Mouse (Mus musculus): ENCODE results near the gene Pxk. TPM values are rescaled to one million over a fixed set of nuclear protein-coding genes. Genes with fewer than 3 reads are reported as not detected.

The Pxk gene
- polyA plus RNA-seq, 1 experiment from 2014 or later = 66.0 TPM

- H3K4me2 ChIP-seq (replicated peaks) = peak overlapping the region; percentile 79
- peak overlapping the region; percentile 77 for H3K27ac ChIP-seq
- peak overlapping the region; percentile 92 for H3K9ac ChIP-seq
- ATAC-seq (ENCODE audit: low FRiP score) = peak; percentile 13; the same call in 1 of the 2 replicates
- H3K4me1 ChIP-seq (replicated peaks; ENCODE audit: control insufficient read depth, insufficient read depth, low read length) = peaks cover 30% of the 10 kb centered on the region
- DNase-seq (ENCODE audit: low spot score) = no peak
- no peaks in the 10 kb centered on the region for H3K27me3 ChIP-seq (ENCODE audit: control insufficient read depth, insufficient read depth, low read length)
- no peaks in the 10 kb centered on the region for H3K36me3 ChIP-seq (replicated peaks; ENCODE audit: control insufficient read depth, insufficient read depth)
- no peaks in the 10 kb centered on the region for H3K9me3 ChIP-seq (ENCODE audit: control insufficient read depth, low read length)
- H3K4me3 ChIP-seq (replicated peaks; ENCODE audit: low read length) = peak overlapping the region; percentile 91
- WGBS = 0% methylated on average over 5 of the region's 5 CpGs
Measured at GRCm38 (mm10) chr14:8098687-8098995, 630 bp downstream of the Pxk start.

GRCm38 (mm10) chr14:8099561-8100021, 1.6 kb downstream of the Pxk start:
- DNase-seq (ENCODE audit: low spot score) (no peak), ATAC-seq (ENCODE audit: low FRiP score) (no peak)
- Histone ChIP-seq H3K9me3 (ENCODE audit: control insufficient read depth, low read length) (no peaks in the 10 kb centered on the region), H3K4me2 (replicated peaks) (peak overlapping the region; percentile 79), H3K4me1 (replicated peaks; ENCODE audit: control insufficient read depth, insufficient read depth, low read length) (peaks cover 34% of the 10 kb centered on the region), H3K4me3 (replicated peaks; ENCODE audit: low read length) (peak overlapping the region; percentile 91), H3K27me3 (ENCODE audit: control insufficient read depth, insufficient read depth, low read length) (no peaks in the 10 kb centered on the region), H3K9ac (peak overlapping the region; percentile 92), H3K36me3 (replicated peaks; ENCODE audit: control insufficient read depth, insufficient read depth) (no peaks in the 10 kb centered on the region), H3K27ac (no peak overlapping the region)
- WGBS = 70% methylated on average over 10 of the region's 10 CpGs

- WGBS = 80% methylated on average over 8 of the region's 8 CpGs
- DNase-seq (ENCODE audit: low spot score) = no peak
- Histone ChIP-seq H3K27ac (no peak overlapping the region), H3K9ac (no peak overlapping the region), H3K27me3 (ENCODE audit: control insufficient read depth, insufficient read depth, low read length) (no peaks in the 10 kb centered on the region), H3K4me3 (replicated peaks; ENCODE audit: low read length) (no peak overlapping the region), H3K4me2 (replicated peaks) (no peak overlapping the region), H3K9me3 (ENCODE audit: control insufficient read depth, low read length) (no peaks in the 10 kb centered on the region), H3K4me1 (replicated peaks; ENCODE audit: control insufficient read depth, insufficient read depth, low read length) (peaks cover 34% of the 10 kb centered on the region), H3K36me3 (replicated peaks; ENCODE audit: control insufficient read depth, insufficient read depth) (0 out of 2 replicates have a peak, but pooled peaks cover 2% of the 10 kb centered on the region)
- no peak for ATAC-seq (ENCODE audit: low FRiP score)
Measured at GRCm38 (mm10) chr14:8101886-8102285, 3.9 kb downstream of the Pxk start.

- Histone ChIP-seq H3K4me1 (replicated peaks; ENCODE audit: control insufficient read depth, insufficient read depth, low read length) (peaks cover 31% of the 10 kb centered on the region), H3K4me3 (replicated peaks; ENCODE audit: low read length) (no peak overlapping the region), H3K27me3 (ENCODE audit: control insufficient read depth, insufficient read depth, low read length) (no peaks in the 10 kb centered on the region), H3K9me3 (ENCODE audit: control insufficient read depth, low read length) (no peaks in the 10 kb centered on the region), H3K9ac (no peak overlapping the region), H3K36me3 (replicated peaks; ENCODE audit: control insufficient read depth, insufficient read depth) (0 out of 2 replicates have a peak, but pooled peaks cover 6% of the 10 kb centered on the region), H3K27ac (no peak overlapping the region), H3K4me2 (replicated peaks) (no peak overlapping the region)
- DNase-seq (ENCODE audit: low spot score) (no peak), ATAC-seq (ENCODE audit: low FRiP score) (no peak)
- 70% methylated on average over 12 of the region's 12 CpGs for WGBS
Measured at GRCm38 (mm10) chr14:8102676-8103075, 4.7 kb downstream of the Pxk start.

DNA sequence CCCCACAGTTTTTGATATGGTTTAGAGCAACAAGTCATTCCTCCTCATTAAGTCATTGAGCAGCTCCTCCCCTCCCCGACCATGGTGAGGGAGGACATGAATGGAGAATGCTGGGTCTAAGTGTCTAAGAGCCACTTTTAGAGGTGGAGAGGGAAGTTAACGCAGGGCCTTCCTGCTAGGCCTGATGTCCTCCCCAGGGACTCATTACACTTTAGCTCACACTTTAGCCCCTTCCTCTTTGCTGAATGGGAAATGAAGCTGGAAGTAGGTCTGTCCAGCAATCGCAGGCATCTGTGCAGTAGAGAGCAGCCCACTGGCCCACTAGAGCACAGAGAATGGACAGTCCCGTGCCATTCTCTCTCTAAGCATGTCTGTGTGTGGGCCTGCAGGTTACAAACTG, 10.0 kb downstream of the Pxk start:
- 72% methylated on average over 4 of the region's 4 CpGs for WGBS
- H3K27me3 ChIP-seq (ENCODE audit: control insufficient read depth, insufficient read depth, low read length) = no peaks in the 10 kb centered on the region
- H3K36me3 ChIP-seq (replicated peaks; ENCODE audit: control insufficient read depth, insufficient read depth) = 0 out of 2 replicates have a peak, but pooled peaks cover 6% of the 10 kb centered on the region
- no peak overlapping the region for H3K27ac ChIP-seq
- no peaks in the 10 kb centered on the region for H3K9me3 ChIP-seq (ENCODE audit: control insufficient read depth, low read length)
- H3K4me2 ChIP-seq (replicated peaks) = no peak overlapping the region
- no peak overlapping the region for H3K4me3 ChIP-seq (replicated peaks; ENCODE audit: low read length)
- peaks cover 10% of the 10 kb centered on the region for H3K4me1 ChIP-seq (replicated peaks; ENCODE audit: control insufficient read depth, insufficient read depth, low read length)
- DNase-seq (ENCODE audit: low spot score) = no peak
- H3K9ac ChIP-seq = no peak overlapping the region
- no peak for ATAC-seq (ENCODE audit: low FRiP score)

- WGBS = 94% methylated on average over 1 of the region's 1 CpGs
- H3K27me3 ChIP-seq (ENCODE audit: control insufficient read depth, insufficient read depth, low read length) = no peaks in the 10 kb centered on the region
- no peak overlapping the region for H3K9ac ChIP-seq
Measured at GRCm38 (mm10) chr14:8108976-8109375, 11.0 kb downstream of the Pxk start.

GRCm38 (mm10) chr14:8111545-8111944, 13.5 kb downstream of the Pxk start:
- Histone ChIP-seq H3K27ac (no peak overlapping the region), H3K4me1 (replicated peaks; ENCODE audit: control insufficient read depth, insufficient read depth, low read length) (no peaks in the 10 kb centered on the region), H3K36me3 (replicated peaks; ENCODE audit: control insufficient read depth, insufficient read depth) (0 out of 2 replicates have a peak, but pooled peaks cover 6% of the 10 kb centered on the region), H3K9ac (no peak overlapping the region), H3K4me3 (replicated peaks; ENCODE audit: low read length) (no peak overlapping the region), H3K9me3 (ENCODE audit: control insufficient read depth, low read length) (no peaks in the 10 kb centered on the region), H3K4me2 (replicated peaks) (no peak overlapping the region), H3K27me3 (ENCODE audit: control insufficient read depth, insufficient read depth, low read length) (no peaks in the 10 kb centered on the region)
- ATAC-seq (ENCODE audit: low FRiP score) = peak; percentile 31; the same call in 1 of the 2 replicates
- DNase-seq (ENCODE audit: low spot score) = no peak
- WGBS = 92% methylated on average over 6 of the region's 6 CpGs

More at GRCm38 (mm10) chr14:8108976-8109375, 11.0 kb downstream of the Pxk start:
- H3K27ac ChIP-seq = no peak overlapping the region
- H3K4me1 ChIP-seq (replicated peaks; ENCODE audit: control insufficient read depth, insufficient read depth, low read length) = 0 out of 2 replicates have a peak, but pooled peaks cover under 1% of the 10 kb centered on the region
- H3K4me3 ChIP-seq (replicated peaks; ENCODE audit: low read length) = no peak overlapping the region
- no peak for ATAC-seq (ENCODE audit: low FRiP score)
- no peak overlapping the region for H3K4me2 ChIP-seq (replicated peaks)
- DNase-seq (ENCODE audit: low spot score) = no peak
- no peaks in the 10 kb centered on the region for H3K9me3 ChIP-seq (ENCODE audit: control insufficient read depth, low read length)
- H3K36me3 ChIP-seq (replicated peaks; ENCODE audit: control insufficient read depth, insufficient read depth) = 0 out of 2 replicates have a peak, but pooled peaks cover 6% of the 10 kb centered on the region

GRCm38 (mm10) chr14:8112036-8112435, 14.0 kb downstream of the Pxk start:
- H3K9ac ChIP-seq = no peak overlapping the region
- 92% methylated on average over 8 of the region's 8 CpGs for WGBS
- DNase-seq (ENCODE audit: low spot score) (no peak), ATAC-seq (ENCODE audit: low FRiP score) (no peak)
- H3K4me1 ChIP-seq (replicated peaks; ENCODE audit: control insufficient read depth, insufficient read depth, low read length) = no peaks in the 10 kb centered on the region
- H3K4me2 ChIP-seq (replicated peaks) = no peak overlapping the region
- H3K27ac ChIP-seq = no peak overlapping the region
- H3K27me3 ChIP-seq (ENCODE audit: control insufficient read depth, insufficient read depth, low read length) = no peaks in the 10 kb centered on the region
- H3K36me3 ChIP-seq (replicated peaks; ENCODE audit: control insufficient read depth, insufficient read depth) = 0 out of 2 replicates have a peak, but pooled peaks cover 3% of the 10 kb centered on the region
- H3K4me3 ChIP-seq (replicated peaks; ENCODE audit: low read length) = no peak overlapping the region
- no peaks in the 10 kb centered on the region for H3K9me3 ChIP-seq (ENCODE audit: control insufficient read depth, low read length)

GRCm38 (mm10) chr14:8113616-8114015, 15.6 kb downstream of the Pxk start:
- Histone ChIP-seq H3K4me2 (replicated peaks) (no peak overlapping the region), H3K36me3 (replicated peaks; ENCODE audit: control insufficient read depth, insufficient read depth) (no peaks in the 10 kb centered on the region), H3K27me3 (ENCODE audit: control insufficient read depth, insufficient read depth, low read length) (no peaks in the 10 kb centered on the region), H3K4me3 (replicated peaks; ENCODE audit: low read length) (no peak overlapping the region), H3K9ac (no peak overlapping the region), H3K27ac (no peak overlapping the region), H3K9me3 (ENCODE audit: control insufficient read depth, low read length) (no peaks in the 10 kb centered on the region), H3K4me1 (replicated peaks; ENCODE audit: control insufficient read depth, insufficient read depth, low read length) (no peaks in the 10 kb centered on the region)
- 89% methylated on average over 2 of the region's 2 CpGs for WGBS
- ATAC-seq (ENCODE audit: low FRiP score) (no peak), DNase-seq (ENCODE audit: low spot score) (no peak)

- no peak overlapping the region for H3K4me3 ChIP-seq (replicated peaks; ENCODE audit: low read length)
- no peak overlapping the region for H3K9ac ChIP-seq
- ATAC-seq (ENCODE audit: low FRiP score) = no peak
- H3K4me2 ChIP-seq (replicated peaks) = no peak overlapping the region
- H3K4me1 ChIP-seq (replicated peaks; ENCODE audit: control insufficient read depth, insufficient read depth, low read length) = no peaks in the 10 kb centered on the region
- no peaks in the 10 kb centered on the region for H3K9me3 ChIP-seq (ENCODE audit: control insufficient read depth, low read length)
- H3K27me3 ChIP-seq (ENCODE audit: control insufficient read depth, insufficient read depth, low read length) = no peaks in the 10 kb centered on the region
- no peak for DNase-seq (ENCODE audit: low spot score)
- no peaks in the 10 kb centered on the region for H3K36me3 ChIP-seq (replicated peaks; ENCODE audit: control insufficient read depth, insufficient read depth)
- H3K27ac ChIP-seq = no peak overlapping the region
- WGBS = 77% methylated on average over 3 of the region's 3 CpGs
Measured at GRCm38 (mm10) chr14:8114306-8114705, 16.3 kb downstream of the Pxk start.
